Mouse (Mus musculus) intestine, embryonic 14.5 days (tissue): ENCODE measurements around the gene Fkbp2. TPM values are rescaled to one million over a fixed set of nuclear protein-coding genes. Genes with fewer than 3 reads are reported as not detected.
A peak's percentile ranks its signal among the peaks of the same experiment; 100 is the strongest.
"Not testable (repeated sequence)": the region's sequence is repeated elsewhere in the genome, so short reads cannot be mapped to it uniquely, and the experiment has no call there.

Experiments
- ATAC-seq: fragments of 200-750 bp; cut with Nextera tagmentation; replicated peaks from 2 replicates; pipeline ENCODE4 v1.8.0; 2017; ENCODE audit warnings: low read depth, moderate number of reproducible peaks, moderate TSS enrichment, moderate library complexity; ENCODE audit not compliant: low FRiP score, low TSS enrichment
- DNase-seq: peaks from one replicate; pipeline ENCODE4 v3.0.0-alpha.2; 2018; ENCODE audit warnings: low spot score
- H3K27ac ChIP-seq: fragments of 300-500 bp; sonication (generic); 2 replicates; pipeline ENCODE4 v1.5.1; 2014; ENCODE audit warnings: low read depth, mild to moderate bottlenecking, control low read depth
- H3K27me3 ChIP-seq: fragments of 300-500 bp; sonication (generic); replicated peaks from 2 replicates; pipeline ENCODE4 v1.6.1; 2014; ENCODE audit warnings: low read length, control low read depth; ENCODE audit not compliant: control insufficient read depth, insufficient read depth
- H3K36me3 ChIP-seq: fragments of 300-500 bp; sonication (generic); 2 replicates; pipeline ENCODE4 v1.6.1; 2014; ENCODE audit warnings: low read length, control low read depth; ENCODE audit not compliant: control insufficient read depth, insufficient read depth
- H3K4me1 ChIP-seq: fragments of 300-500 bp; sonication (generic); replicated peaks from 2 replicates; pipeline ENCODE4 v1.6.1; 2014; ENCODE audit warnings: low read length, control low read depth, mixed read lengths; ENCODE audit not compliant: control insufficient read depth, insufficient read depth
- H3K4me2 ChIP-seq: fragments of 300-500 bp; sonication (generic); 2 replicates; pipeline ENCODE4 v1.6.1; 2014; ENCODE audit warnings: low read length
- H3K4me3 ChIP-seq: fragments of 300-500 bp; sonication (generic); 2 replicates; pipeline ENCODE4 v1.5.1; 2014; ENCODE audit warnings: low read depth, low read length, control low read depth, mixed read lengths
- H3K9ac ChIP-seq: fragments of 300-500 bp; sonication (generic); 2 replicates; pipeline ENCODE4 v1.6.1; 2014; ENCODE audit warnings: mild to moderate bottlenecking, low read length
- H3K9me3 ChIP-seq: fragments of 300-500 bp; sonication (generic); 2 replicates; pipeline ENCODE4 v1.6.1; 2016; ENCODE audit warnings: low read length, control low read depth; ENCODE audit not compliant: control insufficient read depth
- WGBS: fragments of 180-500 bp; shearing (Covaris S2); extraction: QIAGEN DNeasy Blood & Tissue Kit; methylation state at CpG from one replicate; pipeline ENCODE4 v1.1.7; 2014; 5-methylcytosine and 5-hydroxymethylcytosine counted together
- polyA plus RNA-seq: library from polyadenylated mRNA; unstranded; fragments of >200 nt; fragmentation: Nextera tagmentation; extraction: Ambion mirVana; gene quantifications from 2 replicates; pipeline ENCODE4 v1.2.1, GENCODE M21; 2014

Gene Fkbp2
- polyA plus RNA-seq, 1 experiment from 2014 or later: 103 TPM

DNA sequence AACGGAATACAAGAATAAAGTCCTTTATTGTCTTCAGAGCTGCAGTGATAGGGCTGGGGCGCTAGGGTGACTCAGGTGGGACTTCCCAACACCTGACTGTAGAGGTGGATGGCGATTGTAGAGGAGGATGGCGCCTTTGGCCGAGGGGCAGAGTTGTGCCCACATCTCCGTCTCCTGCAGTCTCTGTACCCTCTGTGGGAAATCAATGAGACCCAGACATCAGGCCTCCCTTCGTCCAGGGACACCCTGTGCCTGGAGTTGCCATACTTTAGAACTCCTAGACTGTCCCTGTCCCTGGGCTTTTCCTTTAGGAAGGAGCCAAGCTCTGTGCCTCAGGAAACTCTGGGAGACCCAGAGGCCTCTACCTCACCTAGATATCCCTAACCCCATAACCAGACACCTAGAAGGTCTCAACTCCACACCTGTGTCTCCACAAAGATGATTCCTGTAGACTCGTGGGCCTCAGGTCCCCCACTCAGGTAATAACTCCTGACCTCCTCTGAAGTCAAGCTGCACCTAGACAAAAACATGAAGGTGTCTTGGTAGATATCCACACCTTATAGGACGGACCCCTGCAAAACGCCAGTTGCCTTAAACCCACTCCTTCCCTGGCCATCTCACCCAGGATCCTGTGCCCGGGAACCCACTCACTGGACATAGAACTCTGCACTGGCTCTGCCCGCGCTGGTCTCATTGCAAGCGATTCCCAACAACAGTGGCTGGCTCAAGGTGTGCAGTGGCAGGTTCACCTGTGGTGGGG is 12.9 kb upstream of the Fkbp2 start:
- H3K27me3 ChIP-seq: no peaks in the 10 kb centered on the region
- 62% methylated on average over 14 of the region's 14 CpGs for WGBS
- peak overlapping the region; percentile 74 for H3K4me2 ChIP-seq
- H3K27ac ChIP-seq: no peak overlapping the region
- DNase-seq: no peak
- H3K4me1 ChIP-seq: peaks cover 18% of the 10 kb centered on the region
- ATAC-seq: no peak
- peak overlapping the region; percentile 29 for H3K9ac ChIP-seq
- peak overlapping the region; percentile 46 for H3K4me3 ChIP-seq
- H3K36me3 ChIP-seq: peaks cover 3% of the 10 kb centered on the region; the same call in 1 of the 2 replicates
- H3K9me3 ChIP-seq: no peaks in the 10 kb centered on the region

DNA sequence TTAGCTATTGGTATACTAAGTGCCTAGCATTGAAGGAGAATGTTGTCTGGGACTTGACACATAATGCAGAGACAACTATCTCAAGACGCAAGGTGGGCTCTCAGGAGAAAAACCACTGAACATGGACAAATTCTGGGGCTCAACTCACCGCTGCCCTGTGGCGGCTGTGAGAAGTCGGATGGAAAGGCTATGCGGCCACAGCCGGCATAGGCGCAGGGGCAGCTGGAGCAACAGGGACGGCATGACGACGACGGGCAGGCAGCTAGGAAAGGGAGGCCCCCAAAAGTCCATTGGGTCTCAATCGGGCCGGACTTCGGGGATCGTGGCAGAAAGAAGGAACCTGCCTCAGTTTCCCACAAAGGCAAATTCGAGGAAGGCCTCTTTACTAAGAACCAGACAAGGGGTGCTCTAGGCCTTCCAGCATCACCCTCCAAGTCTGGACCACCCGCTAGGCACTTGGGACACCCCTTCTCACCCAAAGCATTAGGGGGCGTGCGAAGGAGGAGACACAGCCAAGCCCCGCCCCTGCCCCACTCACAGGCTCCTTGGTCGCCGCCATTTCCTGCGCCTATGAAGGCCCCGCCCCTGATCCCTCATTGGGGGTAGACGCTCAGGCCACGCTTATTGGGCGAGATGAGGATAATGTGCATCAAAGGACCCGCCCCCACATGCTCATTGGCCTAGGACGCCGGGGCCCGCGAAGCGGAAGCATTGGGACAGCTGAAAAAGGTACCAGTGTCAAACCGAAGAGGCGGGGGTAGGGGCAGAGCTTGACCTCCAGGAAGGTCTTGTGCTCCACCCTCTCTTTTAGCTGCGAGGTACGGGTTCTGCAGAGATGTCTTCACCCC is 11.9 kb upstream of the Fkbp2 start, which contains the start of gene Dnajc4:
Dnajc4 (minus strand) TSS at position 562 of the 848 bp plus-strand sequence.
- H3K27me3 ChIP-seq: no peaks in the 10 kb centered on the region
- DNase-seq (peak; percentile 94), ATAC-seq (peak; percentile 90)
- 1% methylated on average over 37 of the region's 37 CpGs for WGBS
- peak within 1 kb of the TSS; percentile 44 for H3K9ac ChIP-seq
- peak within 1 kb of the TSS; percentile 46 for H3K4me3 ChIP-seq
- H3K36me3 ChIP-seq: no peaks in the 10 kb centered on the region
- H3K27ac ChIP-seq: no peak within 1 kb of the TSS
- no peaks in the 10 kb centered on the region for H3K9me3 ChIP-seq
- peak within 1 kb of the TSS; percentile 74 for H3K4me2 ChIP-seq
- H3K4me1 ChIP-seq: peaks cover 24% of the 10 kb centered on the region

GRCm38 (mm10) chr19:6991166-6991565 is 10.9 kb upstream of the Fkbp2 start:
- not testable (repeated sequence) for H3K4me2 ChIP-seq, H3K9ac ChIP-seq, H3K9me3 ChIP-seq, H3K36me3 ChIP-seq, H3K27ac ChIP-seq, H3K4me3 ChIP-seq, H3K27me3 ChIP-seq, DNase-seq, ATAC-seq
- WGBS: 93% methylated on average over 6 of the region's 6 CpGs
- peaks cover 24% of the 10 kb centered on the region for H3K4me1 ChIP-seq

- H3K27ac ChIP-seq: no peak overlapping the region
- WGBS: 90% methylated on average over 6 of the region's 6 CpGs
- peaks cover 26% of the 10 kb centered on the region for H3K4me1 ChIP-seq
- no peak overlapping the region for H3K9ac ChIP-seq
- DNase-seq (no peak), ATAC-seq (no peak)
- H3K4me2 ChIP-seq: no peak overlapping the region
- no peaks in the 10 kb centered on the region for H3K27me3 ChIP-seq
- H3K9me3 ChIP-seq: no peaks in the 10 kb centered on the region
- H3K4me3 ChIP-seq: no peak overlapping the region
- H3K36me3 ChIP-seq: peaks cover under 1% of the 10 kb centered on the region
These were observed 10.4 kb upstream of the Fkbp2 start for GRCm38 (mm10) chr19:6990712-6991111.

GRCm38 (mm10) chr19:6989251-6989650 is 8.9 kb upstream of the Fkbp2 start:
- 86% methylated on average over 8 of the region's 8 CpGs for WGBS
- DNase-seq: no peak

DNA sequence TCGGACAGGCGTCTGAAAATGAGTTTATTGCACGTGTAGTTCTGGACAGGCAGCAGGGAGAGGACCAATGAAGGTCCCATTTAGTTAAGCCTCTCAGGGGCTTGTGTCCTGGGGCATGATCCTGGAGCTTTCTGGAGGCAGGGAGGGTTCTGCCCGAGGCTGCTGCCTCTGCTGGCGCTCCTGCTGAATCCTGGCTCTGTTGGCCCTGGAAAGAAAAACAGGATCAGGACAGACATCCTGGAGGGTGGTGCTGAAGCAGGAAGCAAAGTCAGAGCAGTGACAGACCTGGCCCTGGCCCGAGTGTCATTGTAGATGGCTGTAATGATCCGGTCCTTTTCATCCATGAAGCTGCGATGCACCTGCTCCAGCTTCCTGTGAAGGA is 7.6 kb upstream of the Fkbp2 start:
- Histone ChIP-seq H3K27me3 (no peaks in the 10 kb centered on the region), H3K4me3 (peak overlapping the region; percentile 87), H3K27ac (peak overlapping the region; percentile 16; the same call in 1 of the 2 replicates), H3K9ac (peak overlapping the region; percentile 85), H3K36me3 (peaks cover 24% of the 10 kb centered on the region), H3K4me2 (peak overlapping the region; percentile 65), H3K9me3 (no peaks in the 10 kb centered on the region), H3K4me1 (peaks cover 20% of the 10 kb centered on the region)
- ATAC-seq (peak; percentile 3; the same call in 1 of the 2 replicates), DNase-seq (no peak)
- 5% methylated on average over 8 of the region's 8 CpGs for WGBS

More at GRCm38 (mm10) chr19:6989251-6989650, 8.9 kb upstream of the Fkbp2 start:
- H3K27me3 ChIP-seq: no peaks in the 10 kb centered on the region
- no peak overlapping the region for H3K27ac ChIP-seq
- peaks cover 20% of the 10 kb centered on the region for H3K4me1 ChIP-seq
- peaks cover 12% of the 10 kb centered on the region for H3K36me3 ChIP-seq
- ATAC-seq: no peak
- no peak overlapping the region for H3K4me2 ChIP-seq
- H3K9ac ChIP-seq: no peak overlapping the region
- no peak overlapping the region for H3K4me3 ChIP-seq
- H3K9me3 ChIP-seq: no peaks in the 10 kb centered on the region

- Histone ChIP-seq H3K27ac (peak within 1 kb of the TSS; percentile 76), H3K36me3 (peaks cover 31% of the 10 kb centered on the region), H3K27me3 (no peaks in the 10 kb centered on the region), H3K4me3 (peak within 1 kb of the TSS; percentile 87), H3K9ac (peak within 1 kb of the TSS; percentile 85), H3K4me1 (peaks cover 20% of the 10 kb centered on the region), H3K4me2 (peak within 1 kb of the TSS; percentile 65), H3K9me3 (no peaks in the 10 kb centered on the region)
- DNase-seq: peak; percentile 82
- 1% methylated on average over 80 of the region's 85 CpGs for WGBS
- ATAC-seq: peak; percentile 45
These were observed 7.0 kb upstream of the Fkbp2 start, which contains the start of gene Vegfb for GRCm38 (mm10) chr19:6987061-6987903. TSS of gene Vegfb (minus strand) at chr19:6987651.
